Mouse (Mus musculus) G1E-ER4 (cell line): ENCODE data around the gene Slc2a8. TPM values are rescaled to one million over a fixed set of nuclear protein-coding genes. Genes with fewer than 3 reads are reported as not detected.

Experiments
- GATA1 ChIP-seq: IDR thresholded peaks from one replicate; pipeline ENCODE4 v1.8.0; 2012; ENCODE audit warnings: low read length, inconsistent platforms
- polyA plus RNA-seq: library from polyadenylated mRNA; stranded (reverse); fragments of >175 nt; gene quantifications from 2 replicates; pipeline ENCODE4 v1.2.3, GENCODE M21; 2012

The Slc2a8 gene
- 36.1 and 63.5 TPM in 2 replicates for polyA plus RNA-seq

DNA sequence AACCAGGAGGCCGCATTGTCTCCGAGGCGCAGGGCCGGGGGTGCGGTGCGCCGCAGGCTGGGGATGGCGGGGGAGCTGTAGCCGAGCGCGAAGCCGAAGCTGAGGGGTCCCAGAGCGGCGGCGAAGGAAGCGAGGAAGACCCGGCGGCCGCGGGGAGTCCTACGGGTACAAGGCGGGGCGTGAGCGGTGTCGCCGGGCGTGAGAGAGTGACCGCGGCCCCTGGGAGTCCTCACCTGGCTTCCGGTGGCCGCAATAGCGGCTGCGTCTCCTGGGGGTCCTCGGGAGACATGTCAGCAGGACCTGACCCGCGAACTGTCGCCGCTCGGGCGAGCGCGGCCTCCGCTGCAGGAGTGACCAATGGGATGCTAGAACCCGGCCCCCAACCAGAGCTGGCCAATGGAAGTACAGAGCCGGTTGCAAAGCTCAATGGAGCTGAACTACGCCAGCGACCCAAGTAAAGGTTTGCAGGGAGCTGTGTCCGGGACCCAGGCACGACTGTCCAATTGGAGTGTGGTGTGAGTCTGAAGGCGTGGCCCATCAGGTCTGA, at the start of gene Slc2a8:
Gene Slc2a8 (minus strand): TSS at position 359 of the 547 bp plus-strand sequence.
- TF ChIP-seq GATA1, result no peak

DNA sequence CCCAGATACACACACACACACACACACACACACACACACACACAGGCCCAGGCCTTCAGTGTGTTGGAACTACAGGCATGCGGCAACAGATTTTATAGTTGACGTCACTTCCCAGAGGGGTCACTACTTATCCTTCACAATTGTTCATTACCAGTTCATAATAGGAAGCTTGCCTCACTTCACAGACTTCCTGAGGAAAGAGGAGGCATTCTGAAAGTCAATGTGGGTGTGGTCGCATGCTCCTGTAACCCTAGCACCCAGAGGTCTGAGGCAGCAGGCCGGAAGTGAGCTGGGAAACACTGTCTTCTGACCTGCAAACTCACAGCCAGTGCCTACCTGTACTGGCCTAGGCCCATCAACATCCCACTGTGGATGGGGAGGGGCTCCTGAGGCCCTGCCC, 43.2 kb upstream of the Slc2a8 start:
- TF ChIP-seq GATA1, result no peak

DNA sequence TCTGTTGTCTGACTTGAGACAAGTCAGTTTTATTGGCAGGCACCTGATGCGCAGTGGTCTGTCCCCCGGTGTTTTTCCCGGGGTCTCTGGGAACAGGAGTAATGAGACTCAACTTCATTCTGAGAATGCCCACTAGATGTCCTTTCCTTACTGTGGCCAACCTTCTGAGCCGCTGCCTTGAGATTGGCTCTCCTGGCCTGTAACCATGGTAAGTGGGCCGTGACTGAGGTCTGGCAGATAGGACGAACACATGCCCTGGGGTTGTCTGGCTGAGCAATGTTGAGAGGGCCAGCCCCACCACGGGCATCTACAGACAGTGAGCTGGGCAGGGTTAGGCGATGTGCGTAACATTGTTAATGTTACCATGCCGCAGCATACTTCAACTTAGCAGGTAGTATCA, 42.7 kb upstream of the Slc2a8 start:
- no peak for TF ChIP-seq GATA1

GRCm38 (mm10) chr2:33022846-33023245, 41.0 kb upstream of the Slc2a8 start:
- TF ChIP-seq GATA1, result no peak

DNA sequence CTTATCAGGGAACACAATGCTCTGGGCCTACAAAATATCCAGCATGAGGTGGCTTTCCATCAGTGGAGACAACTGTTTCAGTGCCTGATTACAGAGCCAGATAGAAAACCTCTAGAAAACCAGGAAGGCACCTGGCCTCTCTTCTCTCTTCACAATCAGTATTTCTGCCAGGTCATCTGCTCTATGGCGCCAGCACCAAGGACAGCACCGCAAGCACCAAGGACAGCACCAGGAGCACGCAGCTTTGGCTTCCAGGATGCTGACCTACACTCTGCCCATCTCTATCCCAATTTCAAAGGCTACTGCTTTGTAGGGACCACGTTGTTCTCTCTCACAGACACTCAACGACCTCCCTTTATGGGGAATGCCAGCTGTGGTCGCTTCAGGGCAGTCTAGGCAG, 36.1 kb upstream of the Slc2a8 start:
- no peak for TF ChIP-seq GATA1

- no peak for TF ChIP-seq GATA1
Observed at GRCm38 (mm10) chr2:33017191-33017590, 35.3 kb upstream of the Slc2a8 start.

GRCm38 (mm10) chr2:33014877-33015276, 33.0 kb upstream of the Slc2a8 start:
- TF ChIP-seq GATA1, result no peak

GRCm38 (mm10) chr2:33005041-33005440, 23.2 kb upstream of the Slc2a8 start:
- TF ChIP-seq GATA1, result no peak

DNA sequence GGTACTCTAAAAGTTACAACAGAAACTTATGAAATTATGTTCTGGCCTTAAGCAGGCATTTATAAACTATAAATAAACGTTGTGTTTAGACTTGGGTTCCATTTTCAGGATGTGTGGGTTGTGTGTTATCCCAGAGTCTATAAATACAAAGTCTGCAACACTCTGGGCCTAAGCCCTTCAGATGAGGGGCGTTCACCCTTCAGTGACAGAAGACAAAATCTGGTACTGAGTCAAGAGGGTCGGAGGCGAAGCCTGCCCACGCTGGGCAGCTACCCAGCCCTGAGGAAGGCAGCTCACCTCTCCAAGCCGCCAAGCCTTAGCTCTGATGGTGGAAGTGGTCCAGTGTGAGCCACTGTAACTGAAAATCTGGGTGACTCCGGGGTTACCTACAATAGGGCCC, 20.3 kb upstream of the Slc2a8 start:
- no peak for TF ChIP-seq GATA1

DNA sequence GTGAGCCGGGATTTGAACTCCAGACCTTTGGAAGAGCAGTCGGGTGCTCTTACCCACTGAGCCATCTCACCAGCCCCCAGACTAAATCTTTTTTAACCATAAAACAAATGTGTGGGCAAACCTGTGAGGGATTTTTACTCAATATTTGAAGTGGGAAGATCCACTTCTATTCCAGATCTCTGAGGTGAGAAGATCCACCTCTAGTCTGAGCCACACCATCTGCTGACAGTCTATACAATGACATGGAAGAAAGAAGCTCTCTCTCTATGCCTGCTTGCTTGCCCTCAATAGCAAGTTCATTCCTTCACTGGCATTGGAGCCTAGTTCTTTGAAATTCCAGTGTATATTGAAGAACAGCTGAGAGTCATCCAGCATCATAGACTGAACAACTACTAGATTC, 17.9 kb upstream of the Slc2a8 start:
- no peak for TF ChIP-seq GATA1

- TF ChIP-seq GATA1, result no peak
Observed at GRCm38 (mm10) chr2:32997792-32998191, 15.9 kb upstream of the Slc2a8 start.

DNA sequence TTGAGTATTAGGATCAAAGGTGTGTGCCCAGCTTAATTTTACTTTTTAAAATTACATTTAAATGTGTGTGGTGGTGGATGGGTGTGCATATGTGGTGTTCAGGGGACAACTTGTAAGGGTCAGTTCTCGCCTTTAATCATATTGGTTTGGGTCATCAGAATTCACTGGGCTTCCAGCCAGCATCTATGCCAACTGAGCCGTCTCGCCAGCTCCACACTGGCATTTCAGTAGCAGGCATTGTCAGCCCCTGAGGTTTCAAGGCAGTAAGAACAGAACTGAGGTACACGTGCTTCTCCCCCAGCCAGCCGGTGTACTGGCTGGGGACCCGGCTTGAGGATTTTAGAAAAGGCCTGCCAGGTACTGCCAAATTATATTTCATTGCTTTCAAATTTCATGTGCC, 15.2 kb upstream of the Slc2a8 start:
- TF ChIP-seq GATA1, result no peak

GRCm38 (mm10) chr2:32992130-32992529, 10.2 kb upstream of the Slc2a8 start:
- TF ChIP-seq GATA1, result no peak

GRCm38 (mm10) chr2:32990167-32990832, 8.4 kb upstream of the Slc2a8 start:
- no peak for TF ChIP-seq GATA1

DNA sequence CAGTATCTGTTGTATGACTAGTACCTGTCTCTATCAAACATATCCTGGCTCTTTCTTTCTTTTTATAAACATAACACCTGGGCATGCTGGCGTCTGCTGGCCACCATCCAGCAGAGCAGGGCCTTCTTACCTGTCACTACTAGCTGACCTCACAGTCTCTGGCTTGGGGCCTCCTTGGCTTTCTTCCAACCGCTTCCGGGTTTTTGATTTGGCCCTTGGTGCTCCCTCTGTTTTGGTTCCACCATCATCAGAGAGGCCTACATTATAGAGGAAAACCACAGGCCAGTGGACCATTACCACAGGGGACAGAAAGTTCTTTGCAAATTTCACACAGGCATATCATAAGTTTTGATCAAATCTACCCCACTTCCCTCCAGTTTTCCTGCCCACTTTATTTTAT, 7.5 kb upstream of the Slc2a8 start:
- no peak for TF ChIP-seq GATA1

DNA sequence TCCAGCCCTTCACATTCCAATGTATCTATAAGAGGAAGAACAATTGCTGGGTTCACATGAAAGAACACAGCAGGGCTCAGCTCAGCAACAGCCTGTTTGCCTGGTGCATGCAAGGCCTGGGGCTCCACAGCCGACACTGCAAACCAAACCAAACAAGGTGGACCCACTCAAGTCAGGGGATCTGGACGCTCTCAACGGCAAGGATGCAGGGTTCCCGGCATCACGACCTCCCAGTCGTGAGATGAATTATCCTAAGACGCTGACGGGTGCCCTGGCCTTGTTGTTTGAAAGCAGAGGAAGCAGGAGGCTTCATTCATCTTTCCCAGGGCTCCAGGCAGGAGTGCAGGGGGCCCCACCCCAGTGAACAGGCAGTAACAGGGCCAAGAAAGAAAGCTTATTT, 4.0 kb upstream of the Slc2a8 start:
- no peak for TF ChIP-seq GATA1

- TF ChIP-seq GATA1, result no peak
Observed at GRCm38 (mm10) chr2:32983617-32984016, 1.7 kb upstream of the Slc2a8 start.
